Mouse (Mus musculus) liver, embryonic 14.5 days (tissue): ENCODE data around the gene Akap13.

Source experiments
- CTCF ChIP-seq: IDR thresholded peaks from 2 replicates; pipeline ENCODE4 v1.5.1; 2016; ENCODE audit warnings: antibody characterized with exemption, low read depth, control low read depth
- EP300 ChIP-seq: IDR thresholded peaks from 2 replicates; pipeline ENCODE4 v1.6.1; 2016; ENCODE audit warnings: antibody characterized with exemption, low read depth

GRCm38 (mm10) chr7:75613240-75613639, 157.9 kb downstream of the Akap13 start:
- TF ChIP-seq CTCF (no peak), EP300 (no peak)
